Mouse (Mus musculus) forebrain, embryonic 15.5 days (tissue): ENCODE measurements at regions not wholly inside any gene's neighbourhood (a gene's known extent, or its start where the extent isn't known, plus 50 kb on each side); places are given as distances from the start of the nearest gene placed in this dataset.

Source experiments
- ATAC-seq: fragments of 200-750 bp; cut with Nextera tagmentation; replicated peaks from 2 replicates; pipeline ENCODE4 v1.8.0; 2017; ENCODE audit warnings: mild to moderate bottlenecking, moderate TSS enrichment, moderate library complexity
- H3K27ac ChIP-seq: fragments of 300-500 bp; sonication (generic); replicated peaks from 2 replicates; pipeline ENCODE4 v1.5.1; 2015; ENCODE audit warnings: mild to moderate bottlenecking, inconsistent platforms
- H3K27me3 ChIP-seq: fragments of 300-500 bp; sonication (generic); 2 replicates; pipeline ENCODE4 v1.6.1; 2015; ENCODE audit warnings: inconsistent platforms
- H3K36me3 ChIP-seq: fragments of 300-500 bp; sonication (generic); 2 replicates; pipeline ENCODE4 v1.6.1; 2015; ENCODE audit warnings: mild to moderate bottlenecking, inconsistent platforms
- H3K4me1 ChIP-seq: fragments of 300-500 bp; sonication (generic); 2 replicates; pipeline ENCODE4 v1.6.1; 2015; ENCODE audit warnings: inconsistent platforms
- H3K4me2 ChIP-seq: fragments of 300-500 bp; sonication (generic); replicated peaks from 2 replicates; pipeline ENCODE4 v1.6.1; 2015; ENCODE audit warnings: mild to moderate bottlenecking, inconsistent platforms
- H3K4me3 ChIP-seq: fragments of 300-500 bp; sonication (generic); 2 replicates; pipeline ENCODE4 v1.5.1; 2015; ENCODE audit warnings: mild to moderate bottlenecking, inconsistent platforms
- H3K9ac ChIP-seq: fragments of 300-500 bp; sonication (generic); replicated peaks from 2 replicates; pipeline ENCODE4 v1.6.1; 2015; ENCODE audit warnings: mild to moderate bottlenecking, inconsistent platforms
- H3K9me3 ChIP-seq: fragments of 300-500 bp; sonication (generic); 2 replicates; pipeline ENCODE4 v1.6.1; 2016; ENCODE audit warnings: inconsistent platforms
- WGBS: fragments of 180-500 bp; shearing (Covaris S2); methylation state at CpG from one replicate; pipeline ENCODE4 v1.1.7; 2015; ENCODE audit warnings: mixed read lengths; 5-methylcytosine and 5-hydroxymethylcytosine counted together

- H3K36me3 ChIP-seq, result no peaks in the 10 kb centered on the region
- peaks cover 5% of the 10 kb centered on the region; the same call in 1 of the 2 replicates for H3K4me1 ChIP-seq
- no peaks in the 10 kb centered on the region for H3K9me3 ChIP-seq
- no peak overlapping the region for H3K27ac ChIP-seq
- H3K4me2 ChIP-seq, result no peak overlapping the region
- no peak for ATAC-seq
- no peaks in the 10 kb centered on the region for H3K27me3 ChIP-seq
- H3K4me3 ChIP-seq, result no peak overlapping the region
- WGBS, result 50% methylated on average over 1 of the region's 1 CpGs
- no peak overlapping the region for H3K9ac ChIP-seq
Observed at GRCm38 (mm10) chr9:30848249-30848648, 74.0 kb downstream of the Adamts15 start.

- Histone ChIP-seq H3K27me3 (no peaks in the 10 kb centered on the region), H3K4me1 (peaks cover 5% of the 10 kb centered on the region; the same call in 1 of the 2 replicates), H3K9me3 (no peaks in the 10 kb centered on the region), H3K4me3 (no peak overlapping the region), H3K27ac (no peak overlapping the region), H3K9ac (no peak overlapping the region), H3K36me3 (no peaks in the 10 kb centered on the region), H3K4me2 (no peak overlapping the region)
- no peak for ATAC-seq
- 49% methylated on average over 10 of the region's 10 CpGs for WGBS
Observed at GRCm38 (mm10) chr9:30845609-30846290, 76.5 kb downstream of the Adamts15 start.

DNA sequence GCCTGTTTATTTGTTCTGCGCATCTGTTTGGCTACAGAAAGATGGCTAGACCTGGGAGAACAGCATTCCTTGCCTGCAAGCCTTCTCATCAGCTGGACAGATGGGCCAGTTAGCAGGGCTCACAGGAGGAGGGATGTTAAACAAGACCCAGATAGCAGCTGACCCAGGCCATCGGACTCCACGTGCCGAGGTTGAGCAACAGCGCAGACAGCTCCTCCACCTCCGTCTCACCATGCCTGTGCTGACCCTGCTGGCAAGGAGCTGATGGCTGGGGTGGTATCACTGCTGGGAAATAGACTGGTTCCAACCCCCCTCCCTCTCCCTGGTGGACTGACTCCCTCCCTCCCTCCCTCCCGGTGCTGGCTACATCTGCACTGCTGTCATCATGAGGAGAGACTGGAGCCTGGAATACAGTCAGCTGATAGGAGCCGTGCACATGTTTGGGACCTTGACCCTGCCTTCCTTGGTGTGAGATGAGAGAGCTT is 78.1 kb downstream of the Adamts15 start:
- Histone ChIP-seq H3K9ac (no peak overlapping the region), H3K4me2 (no peak overlapping the region), H3K4me3 (no peak overlapping the region), H3K27me3 (no peaks in the 10 kb centered on the region), H3K36me3 (no peaks in the 10 kb centered on the region), H3K27ac (no peak overlapping the region), H3K4me1 (peaks cover 5% of the 10 kb centered on the region; the same call in 1 of the 2 replicates), H3K9me3 (no peaks in the 10 kb centered on the region)
- no peak for ATAC-seq
- WGBS, result 86% methylated on average over 8 of the region's 8 CpGs

GRCm38 (mm10) chr9:30834908-30835307 is 87.3 kb downstream of the Adamts15 start:
- Histone ChIP-seq H3K4me3 (no peak overlapping the region), H3K27ac (no peak overlapping the region), H3K4me1 (no peaks in the 10 kb centered on the region), H3K27me3 (no peaks in the 10 kb centered on the region), H3K36me3 (no peaks in the 10 kb centered on the region), H3K9ac (no peak overlapping the region), H3K4me2 (no peak overlapping the region), H3K9me3 (no peaks in the 10 kb centered on the region)
- ATAC-seq, result no peak
- 54% methylated on average over 4 of the region's 4 CpGs for WGBS

GRCm38 (mm10) chr9:30834565-30834905 is 87.7 kb downstream of the Adamts15 start:
- no peaks in the 10 kb centered on the region for H3K9me3 ChIP-seq
- no peaks in the 10 kb centered on the region for H3K36me3 ChIP-seq
- no peaks in the 10 kb centered on the region for H3K27me3 ChIP-seq
- no peak for ATAC-seq
- H3K4me1 ChIP-seq, result no peaks in the 10 kb centered on the region
- no peak overlapping the region for H3K4me2 ChIP-seq
- no peak overlapping the region for H3K9ac ChIP-seq
- WGBS, result 82% methylated on average over 10 of the region's 10 CpGs
- no peak overlapping the region for H3K27ac ChIP-seq
- H3K4me3 ChIP-seq, result no peak overlapping the region

GRCm38 (mm10) chr9:30833836-30834564 is 88.3 kb downstream of the Adamts15 start:
- Histone ChIP-seq H3K4me1 (no peaks in the 10 kb centered on the region), H3K36me3 (no peaks in the 10 kb centered on the region), H3K9me3 (no peaks in the 10 kb centered on the region), H3K9ac (no peak overlapping the region), H3K4me3 (no peak overlapping the region), H3K27me3 (no peaks in the 10 kb centered on the region), H3K27ac (no peak overlapping the region), H3K4me2 (no peak overlapping the region)
- ATAC-seq, result no peak
- whole genome bisulfite sequencing, result 89% methylated on average over 15 of the region's 15 CpGs

DNA sequence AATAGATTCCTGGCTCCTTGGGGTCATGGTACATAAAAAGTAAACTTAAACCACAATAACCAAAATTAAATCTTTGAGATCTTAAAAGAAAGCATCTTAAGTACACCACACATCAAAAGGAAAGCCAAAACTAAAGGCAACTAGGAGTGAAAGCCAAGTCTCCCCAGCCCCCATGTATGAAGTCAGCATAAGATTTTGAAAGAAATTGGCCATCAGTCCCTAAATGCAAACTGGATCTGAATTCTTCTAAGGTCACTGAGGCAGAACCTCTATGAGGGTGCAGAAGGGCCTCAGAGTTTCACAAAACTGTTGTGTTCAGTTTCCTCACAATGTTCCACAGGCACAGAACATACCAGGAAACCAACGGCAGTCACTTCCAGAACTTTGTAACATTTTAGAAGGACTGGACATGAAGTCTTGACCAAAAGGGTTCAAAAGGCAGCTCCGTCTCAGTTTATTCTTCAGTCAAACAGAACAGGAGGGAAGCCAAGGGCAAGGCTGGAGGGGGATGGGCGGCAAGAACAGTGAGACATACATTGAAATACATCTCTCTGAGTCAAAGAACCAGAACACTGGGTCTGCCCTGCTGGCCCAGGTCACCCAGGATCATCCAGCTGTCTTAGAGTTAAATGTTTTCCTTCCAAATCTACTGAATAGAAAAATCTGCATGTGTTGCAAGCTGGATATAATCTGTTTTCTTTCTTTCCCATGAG is 92.9 kb downstream of the Adamts15 start:
- Histone ChIP-seq H3K27me3 (no peaks in the 10 kb centered on the region), H3K36me3 (no peaks in the 10 kb centered on the region), H3K9ac (no peak overlapping the region), H3K27ac (no peak overlapping the region), H3K9me3 (no peaks in the 10 kb centered on the region), H3K4me1 (no peaks in the 10 kb centered on the region), H3K4me3 (no peak overlapping the region), H3K4me2 (no peak overlapping the region)
- 84% methylated on average over 3 of the region's 3 CpGs for WGBS
- no peak for ATAC-seq

- Histone ChIP-seq H3K27ac (no peak overlapping the region), H3K4me3 (no peak overlapping the region), H3K27me3 (no peaks in the 10 kb centered on the region), H3K4me1 (no peaks in the 10 kb centered on the region), H3K4me2 (no peak overlapping the region), H3K9me3 (no peaks in the 10 kb centered on the region), H3K9ac (no peak overlapping the region), H3K36me3 (no peaks in the 10 kb centered on the region)
- WGBS, result 81% methylated on average over 1 of the region's 1 CpGs
- no peak for ATAC-seq
Observed at GRCm38 (mm10) chr9:30827780-30828179, 94.5 kb downstream of the Adamts15 start.

- Histone ChIP-seq H3K9ac (no peak overlapping the region), H3K4me1 (no peaks in the 10 kb centered on the region), H3K27me3 (no peaks in the 10 kb centered on the region), H3K9me3 (no peaks in the 10 kb centered on the region), H3K4me3 (no peak overlapping the region), H3K27ac (no peak overlapping the region), H3K36me3 (no peaks in the 10 kb centered on the region), H3K4me2 (no peak overlapping the region)
- no peak for ATAC-seq
- 71% methylated on average over 4 of the region's 4 CpGs for WGBS
Observed at GRCm38 (mm10) chr9:30824056-30824625, 98.1 kb downstream of the Adamts15 start.

DNA sequence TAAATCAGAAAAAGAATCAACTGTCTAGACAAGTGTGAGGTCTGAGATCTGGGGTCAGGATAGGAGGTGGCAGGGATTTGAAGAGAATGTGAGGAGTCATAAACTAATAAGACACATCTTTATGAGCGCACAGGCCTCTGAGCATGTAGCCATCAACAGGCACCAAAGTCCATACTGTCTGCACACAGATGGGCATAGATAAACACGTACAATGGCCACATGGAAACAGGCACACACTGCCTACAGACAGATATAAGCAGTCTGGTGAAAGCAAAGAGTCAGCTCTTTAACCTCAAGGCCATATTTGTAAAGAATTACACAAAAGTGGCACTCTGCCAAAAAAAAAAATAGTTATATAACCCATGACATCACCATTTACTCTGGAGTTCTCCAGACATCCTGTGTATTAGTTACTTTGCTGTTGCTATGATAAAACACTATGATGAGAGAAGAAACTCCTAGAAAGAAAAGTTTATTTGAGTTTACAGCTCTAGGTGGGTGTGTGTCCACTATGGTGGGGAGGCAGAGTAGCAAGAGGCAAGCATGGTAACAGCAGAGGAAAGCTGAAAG is 101.4 kb downstream of the Adamts15 start:
- no peaks in the 10 kb centered on the region for H3K4me1 ChIP-seq
- no peaks in the 10 kb centered on the region for H3K36me3 ChIP-seq
- 93% methylated on average over 2 of the region's 2 CpGs for WGBS

DNA sequence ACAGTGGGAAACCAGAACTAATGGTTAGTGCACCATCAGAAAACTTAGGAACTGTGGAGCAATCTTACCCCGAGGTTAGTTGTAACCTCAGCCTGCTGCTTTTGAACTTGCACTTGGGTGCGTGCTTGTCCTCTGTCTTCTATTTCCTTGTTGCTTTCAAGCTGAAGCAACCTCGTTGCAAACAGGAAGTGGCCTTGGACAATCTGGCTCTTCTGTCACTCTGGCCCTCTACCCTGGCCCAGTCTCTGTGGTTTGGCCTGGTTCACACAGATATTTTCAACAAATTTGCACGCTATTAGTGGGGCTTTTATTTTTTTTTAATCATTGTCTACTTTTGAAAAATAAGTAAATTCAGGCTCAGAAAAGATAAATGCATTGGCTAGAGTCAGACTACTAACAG is 109.0 kb downstream of the Adamts15 start:
- WGBS, result 81% methylated on average over 4 of the region's 4 CpGs
- no peak for ATAC-seq
- Histone ChIP-seq H3K27me3 (no peaks in the 10 kb centered on the region), H3K27ac (no peak overlapping the region), H3K4me3 (no peak overlapping the region), H3K4me1 (no peaks in the 10 kb centered on the region), H3K9me3 (no peaks in the 10 kb centered on the region), H3K36me3 (no peaks in the 10 kb centered on the region), H3K4me2 (no peak overlapping the region), H3K9ac (no peak overlapping the region)

More for the DNA sequence above, 101.4 kb downstream of the Adamts15 start:
- no peak overlapping the region for H3K4me3 ChIP-seq
- H3K27ac ChIP-seq, result no peak overlapping the region
- ATAC-seq, result no peak
- H3K27me3 ChIP-seq, result no peaks in the 10 kb centered on the region
- no peak overlapping the region for H3K4me2 ChIP-seq
- H3K9me3 ChIP-seq, result no peaks in the 10 kb centered on the region
- H3K9ac ChIP-seq, result no peak overlapping the region

- Histone ChIP-seq H3K27me3 (no peaks in the 10 kb centered on the region), H3K4me2 (no peak overlapping the region), H3K4me3 (no peak overlapping the region), H3K4me1 (no peaks in the 10 kb centered on the region), H3K27ac (no peak overlapping the region), H3K9ac (no peak overlapping the region), H3K36me3 (no peaks in the 10 kb centered on the region), H3K9me3 (no peaks in the 10 kb centered on the region)
- ATAC-seq, result no peak
- WGBS, result 45% methylated on average over 1 of the region's 1 CpGs
Observed at GRCm38 (mm10) chr9:30810843-30811242, 111.4 kb downstream of the Adamts15 start.
